Mouse (Mus musculus) embryonic facial prominence, embryonic 15.5 days (tissue): ENCODE data around the gene Scpep1. TPM values are rescaled to one million over a fixed set of nuclear protein-coding genes. Genes with fewer than 3 reads are reported as not detected.
"Not testable (repeated sequence)": the region's sequence is repeated elsewhere in the genome, so short reads cannot be mapped to it uniquely, and the experiment has no call there.

ENCODE experiments used
- ATAC-seq: fragments of 200-750 bp; cut with Nextera tagmentation; 2 replicates; pipeline ENCODE4 v1.8.0; 2017; ENCODE audit warnings: low read depth, moderate TSS enrichment; ENCODE audit not compliant: insufficient number of reproducible peaks, low FRiP score, low TSS enrichment
- H3K27ac ChIP-seq: fragments of 300-500 bp; sonication (generic); replicated peaks from 2 replicates; pipeline ENCODE4 v1.5.1; 2015; ENCODE audit warnings: mild to moderate bottlenecking, inconsistent platforms
- H3K27me3 ChIP-seq: fragments of 300-500 bp; sonication (generic); 2 replicates; pipeline ENCODE4 v1.6.1; 2015; ENCODE audit warnings: inconsistent platforms
- H3K36me3 ChIP-seq: fragments of 300-500 bp; sonication (generic); 2 replicates; pipeline ENCODE4 v1.6.1; 2015; ENCODE audit warnings: mild to moderate bottlenecking, inconsistent platforms
- H3K4me1 ChIP-seq: fragments of 300-500 bp; sonication (generic); 2 replicates; pipeline ENCODE4 v1.6.1; 2015; ENCODE audit warnings: inconsistent platforms
- H3K4me2 ChIP-seq: fragments of 300-500 bp; sonication (generic); replicated peaks from 2 replicates; pipeline ENCODE4 v1.6.1; 2015; ENCODE audit warnings: mild to moderate bottlenecking, inconsistent platforms
- H3K4me3 ChIP-seq: fragments of 300-500 bp; sonication (generic); replicated peaks from 2 replicates; pipeline ENCODE4 v1.5.1; 2015; ENCODE audit warnings: mild to moderate bottlenecking, inconsistent platforms
- H3K9ac ChIP-seq: fragments of 300-500 bp; sonication (generic); 2 replicates; pipeline ENCODE4 v1.6.1; 2015; ENCODE audit warnings: inconsistent platforms
- H3K9me3 ChIP-seq: fragments of 300-500 bp; sonication (generic); replicated peaks from 2 replicates; pipeline ENCODE4 v1.6.1; 2016; ENCODE audit warnings: inconsistent platforms
- WGBS: fragments of 180-500 bp; shearing (Covaris S2); methylation state at CpG from one replicate; pipeline ENCODE4 v1.1.7; 2015; 5-methylcytosine and 5-hydroxymethylcytosine counted together
- polyA plus RNA-seq: library from polyadenylated mRNA; unstranded; fragments of >200 nt; fragmentation: Nextera tagmentation; extraction: Ambion mirVana; gene quantifications from 2 replicates; pipeline ENCODE4 v1.2.1, GENCODE M21; 2015

Gene Scpep1
- polyA plus RNA-seq, 1 experiment from 2014 or later, result 103 TPM

- not testable (repeated sequence) for ATAC-seq, H3K4me1 ChIP-seq, H3K4me2 ChIP-seq, H3K9ac ChIP-seq, H3K27me3 ChIP-seq, H3K4me3 ChIP-seq, H3K36me3 ChIP-seq, H3K9me3 ChIP-seq, H3K27ac ChIP-seq
- WGBS, result 98% methylated on average over 11 of the region's 14 CpGs
Observed at GRCm38 (mm10) chr11:88894279-88894678, 61.0 kb downstream of the Scpep1 start.

- not testable (repeated sequence) for ATAC-seq, H3K36me3 ChIP-seq, H3K27me3 ChIP-seq, H3K4me2 ChIP-seq, H3K4me1 ChIP-seq, H3K9ac ChIP-seq, H3K9me3 ChIP-seq, H3K27ac ChIP-seq, H3K4me3 ChIP-seq
- 94% methylated on average over 4 of the region's 8 CpGs for WGBS
Observed at GRCm38 (mm10) chr11:88893501-88893900, 61.8 kb downstream of the Scpep1 start.

- ATAC-seq, H3K9ac ChIP-seq, H3K4me2 ChIP-seq, H3K27ac ChIP-seq, H3K27me3 ChIP-seq, H3K4me1 ChIP-seq, H3K4me3 ChIP-seq, H3K9me3 ChIP-seq, H3K36me3 ChIP-seq: not testable (repeated sequence)
- WGBS, result 96% methylated on average over 22 of the region's 24 CpGs
Observed at GRCm38 (mm10) chr11:88892789-88893188, 62.5 kb downstream of the Scpep1 start.

- not testable (repeated sequence) for H3K4me3 ChIP-seq, H3K36me3 ChIP-seq, H3K27ac ChIP-seq, H3K9me3 ChIP-seq, ATAC-seq, H3K9ac ChIP-seq, H3K4me1 ChIP-seq, H3K27me3 ChIP-seq, H3K4me2 ChIP-seq
- WGBS, result 95% methylated on average over 21 of the region's 24 CpGs
Observed at GRCm38 (mm10) chr11:88891921-88892561, 63.2 kb downstream of the Scpep1 start.

GRCm38 (mm10) chr11:88891446-88891845, 63.8 kb downstream of the Scpep1 start:
- H3K27me3 ChIP-seq, H3K9me3 ChIP-seq, H3K9ac ChIP-seq, H3K4me1 ChIP-seq, ATAC-seq, H3K4me2 ChIP-seq, H3K27ac ChIP-seq, H3K36me3 ChIP-seq, H3K4me3 ChIP-seq: not testable (repeated sequence)
- 97% methylated on average over 12 of the region's 12 CpGs for WGBS

- not testable (repeated sequence) for H3K9me3 ChIP-seq, H3K27ac ChIP-seq, H3K4me2 ChIP-seq, H3K9ac ChIP-seq, H3K4me3 ChIP-seq, H3K36me3 ChIP-seq, H3K27me3 ChIP-seq, ATAC-seq, H3K4me1 ChIP-seq
- WGBS, result 93% methylated on average over 6 of the region's 11 CpGs
Observed at GRCm38 (mm10) chr11:88890904-88891303, 64.4 kb downstream of the Scpep1 start.

- Histone ChIP-seq H3K4me3 (no peak overlapping the region), H3K4me2 (no peak overlapping the region), H3K9me3 (no peaks in the 10 kb centered on the region), H3K36me3 (no peaks in the 10 kb centered on the region), H3K27me3 (no peaks in the 10 kb centered on the region), H3K4me1 (no peaks in the 10 kb centered on the region), H3K9ac (no peak overlapping the region), H3K27ac (no peak overlapping the region)
- 82% methylated on average over 2 of the region's 2 CpGs for WGBS
- ATAC-seq, result no peak
Observed at GRCm38 (mm10) chr11:88888996-88889395, 66.3 kb downstream of the Scpep1 start.

- H3K9ac ChIP-seq, result no peak overlapping the region
- H3K27ac ChIP-seq, result no peak overlapping the region
- H3K4me2 ChIP-seq, result no peak overlapping the region
- no peak for ATAC-seq
- no peaks in the 10 kb centered on the region for H3K9me3 ChIP-seq
- H3K27me3 ChIP-seq, result no peaks in the 10 kb centered on the region
- 53% methylated on average over 8 of the region's 8 CpGs for WGBS
- H3K4me3 ChIP-seq, result no peak overlapping the region
- H3K4me1 ChIP-seq, result no peaks in the 10 kb centered on the region
- H3K36me3 ChIP-seq, result no peaks in the 10 kb centered on the region
Observed at GRCm38 (mm10) chr11:88884376-88885065, 70.7 kb downstream of the Scpep1 start.

GRCm38 (mm10) chr11:88878011-88878410, 77.3 kb downstream of the Scpep1 start:
- Histone ChIP-seq H3K9me3 (no peaks in the 10 kb centered on the region), H3K9ac (no peak overlapping the region), H3K4me3 (no peak overlapping the region), H3K4me1 (peaks cover 4% of the 10 kb centered on the region), H3K36me3 (no peaks in the 10 kb centered on the region), H3K27me3 (no peaks in the 10 kb centered on the region), H3K27ac (no peak overlapping the region), H3K4me2 (no peak overlapping the region)
- no peak for ATAC-seq
- WGBS, result 91% methylated on average over 12 of the region's 12 CpGs

Other genes with a start within 250 kb of the Scpep1 start
- gene Msi2, start 237.0 kb downstream of the Scpep1 start, polyA plus RNA-seq, result 18.3 and 19.7 TPM in 2 replicates
- gene Akap1, start 90.9 kb downstream of the Scpep1 start, polyA plus RNA-seq, result 20.2 and 20.9 TPM in 2 replicates
- gene Elobl, start 11.5 kb upstream of the Scpep1 start, polyA plus RNA-seq, result not detected in 2 replicates
- gene Coil, start 14.8 kb upstream of the Scpep1 start, polyA plus RNA-seq, result 17.1 and 18.7 TPM in 2 replicates
- gene Trim25, start 43.9 kb upstream of the Scpep1 start, polyA plus RNA-seq, result 13.4 and 14.1 TPM in 2 replicates
- gene Dgke, start 111.4 kb upstream of the Scpep1 start, polyA plus RNA-seq, result 3.8 and 4.0 TPM in 2 replicates
- 2.0 and 2.6 TPM in 2 replicates for gene Gm525, start 118.4 kb upstream of the Scpep1 start, polyA plus RNA-seq